Mouse (Mus musculus) brain, adult 2 months (tissue): Measurements from ENCODE around the gene Ahcyl1.

ENCODE experiments used
- DNase-seq: peaks from one replicate; pipeline ENCODE4 v3.0.0; 2011; ENCODE audit warnings: low read depth, low spot score

The Ahcyl1 gene

DNA sequence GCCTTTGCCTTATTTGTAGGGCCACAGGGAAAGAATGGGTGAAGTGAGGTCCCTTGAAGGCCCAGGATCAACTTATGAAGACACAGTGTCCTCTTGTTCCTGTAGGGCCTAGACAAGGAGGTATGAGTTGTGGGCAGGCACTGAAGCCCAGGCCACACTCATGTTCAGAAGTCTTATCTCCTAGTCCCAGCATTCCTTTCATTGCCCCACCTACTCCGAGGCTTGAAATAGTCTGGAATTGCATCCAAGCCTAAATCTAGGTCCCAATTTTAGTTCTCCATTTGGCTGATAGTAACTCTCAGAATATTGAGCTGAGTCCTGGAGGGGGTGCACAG is 8.0 kb upstream of the Ahcyl1 start:
- DNase-seq = peak; percentile 32

DNA sequence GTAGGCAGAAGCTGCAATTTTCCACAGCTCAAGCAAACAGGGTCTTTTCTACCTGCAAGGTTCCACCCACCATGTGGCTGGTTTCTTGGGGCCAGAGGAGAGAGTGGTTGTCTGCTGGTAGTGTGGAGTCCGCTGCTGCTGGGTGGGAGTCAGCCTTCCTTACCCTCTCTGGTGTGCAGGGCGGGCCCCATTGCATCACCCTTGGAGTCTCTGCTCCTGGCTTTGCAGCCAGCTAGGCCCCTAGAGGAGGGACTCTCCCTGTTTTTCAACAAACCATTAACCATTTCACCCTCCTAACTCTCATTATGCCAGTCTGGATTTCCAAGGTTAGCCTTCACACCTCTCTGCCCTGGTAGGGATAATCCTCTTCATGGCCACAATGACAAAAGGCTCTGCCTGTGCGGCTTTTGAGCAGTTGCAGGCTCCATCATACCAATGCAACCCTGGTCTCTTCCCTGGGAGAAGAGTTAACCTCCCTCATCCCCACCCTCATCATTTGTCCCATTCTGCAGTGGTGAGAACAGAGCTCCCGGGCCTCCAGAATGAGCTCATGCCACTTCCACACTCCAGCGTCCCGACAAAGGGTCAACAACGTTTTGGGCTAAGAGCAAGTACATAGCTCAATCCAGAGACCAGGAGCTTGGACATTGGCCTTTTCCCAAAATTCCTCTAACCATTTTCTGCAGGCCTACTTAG is 7.5 kb upstream of the Ahcyl1 start:
- no peak for DNase-seq

DNA sequence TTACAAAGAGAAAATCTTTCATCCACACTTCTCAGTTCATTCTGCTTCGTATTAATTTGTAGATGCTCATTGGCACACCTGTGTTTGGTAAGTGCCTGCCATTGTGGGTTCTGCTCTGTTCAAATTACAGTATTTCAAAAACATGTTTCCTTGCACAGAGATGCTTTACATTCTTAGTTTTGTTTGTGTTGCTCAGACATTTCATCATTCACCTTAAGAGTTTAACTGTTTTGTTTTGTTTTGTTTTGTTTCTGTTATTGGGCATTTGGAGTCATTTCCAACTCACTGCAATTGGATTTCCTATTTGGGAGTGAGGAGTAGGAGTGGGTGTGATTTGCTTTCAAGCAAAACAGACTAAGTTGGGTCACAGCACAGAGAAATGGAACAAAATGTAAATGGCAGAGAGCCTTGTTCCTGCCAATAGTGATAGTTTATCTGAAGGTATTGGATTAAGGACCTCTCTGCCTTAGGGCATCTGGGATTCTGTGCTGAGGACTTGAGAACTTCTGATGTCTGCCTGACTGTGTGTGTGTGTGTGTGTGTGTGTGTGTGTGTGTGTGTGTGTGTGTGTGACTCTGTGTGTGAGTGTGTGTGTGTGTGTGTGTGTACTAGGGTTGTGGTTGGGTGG is 5.5 kb upstream of the Ahcyl1 start:
- DNase-seq = peak; percentile 25

DNA sequence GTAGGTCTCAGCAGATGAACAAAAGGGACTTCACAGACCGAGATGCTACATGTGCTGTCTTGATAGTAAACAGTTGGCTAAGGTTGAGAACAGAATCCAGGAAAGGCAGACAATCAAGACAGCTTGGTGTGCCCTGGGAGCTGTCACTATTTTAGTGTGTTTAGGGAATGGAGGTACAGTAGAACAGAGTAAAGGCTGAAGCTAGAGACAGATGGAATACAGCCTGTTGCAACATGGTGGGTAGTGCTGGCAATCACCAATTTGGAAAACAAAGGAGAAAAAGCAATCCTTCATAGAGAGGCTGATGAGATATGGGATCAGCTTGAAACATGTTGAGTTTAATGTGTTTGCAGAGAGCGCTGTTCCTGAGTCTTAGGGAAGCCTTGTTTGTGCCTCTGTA is 4.3 kb upstream of the Ahcyl1 start:
- DNase-seq = peak; percentile 43

DNA sequence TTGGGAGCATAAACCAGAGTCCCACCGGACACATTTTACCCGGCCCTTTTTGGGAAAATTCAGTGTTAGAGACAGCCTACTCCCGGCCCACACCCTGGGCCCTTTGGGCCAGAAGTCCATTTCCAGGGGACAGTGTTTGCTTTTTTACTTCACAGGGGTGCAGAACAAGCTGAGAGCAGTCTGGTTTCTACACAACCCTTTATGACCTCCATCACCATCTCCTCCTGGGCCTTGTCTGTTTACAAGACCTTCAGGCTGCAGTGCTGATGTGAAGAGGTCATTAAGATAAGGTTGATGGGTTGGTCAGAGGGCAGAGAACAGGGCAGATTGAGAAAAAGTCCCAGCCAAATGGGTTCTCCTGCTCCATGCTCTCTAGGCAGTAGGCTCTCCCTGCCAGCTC is 550 bp upstream of the Ahcyl1 start:
- no peak for DNase-seq

DNA sequence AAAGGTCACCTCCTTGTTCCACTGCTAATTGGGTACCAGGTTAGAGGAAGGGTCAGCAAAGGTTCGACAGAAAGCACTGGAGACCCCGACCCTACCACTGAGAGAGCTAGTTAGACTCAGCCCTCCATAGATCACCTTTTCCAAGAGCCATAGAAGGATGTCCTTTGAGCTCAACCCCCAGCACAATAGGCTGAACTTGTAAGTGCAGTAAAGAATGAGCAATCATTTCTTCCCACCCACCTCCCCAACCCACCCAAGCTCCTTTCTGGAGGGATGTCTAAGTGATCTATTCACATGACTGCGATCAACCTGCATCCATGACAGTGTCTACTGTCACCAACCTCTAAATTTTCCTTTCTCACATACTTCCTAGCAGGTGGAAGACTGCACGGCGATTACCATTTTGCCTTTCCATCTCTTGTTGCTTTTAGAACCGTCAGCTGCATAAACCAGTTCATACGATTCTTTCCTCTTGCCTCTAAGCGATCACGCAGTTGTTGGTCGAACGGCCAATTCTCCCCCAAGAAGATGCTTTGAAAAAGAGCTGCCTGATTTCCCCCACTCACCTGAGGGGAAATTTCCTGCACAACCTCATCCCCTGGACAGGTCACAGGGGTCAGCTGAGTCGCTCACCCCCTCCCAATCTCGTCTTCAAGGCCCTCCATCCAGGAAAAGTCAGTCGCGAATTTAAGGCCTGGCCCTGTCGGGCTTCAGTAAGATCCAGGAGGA is 977 bp downstream of the Ahcyl1 start:
- DNase-seq = peak; percentile 58

DNA sequence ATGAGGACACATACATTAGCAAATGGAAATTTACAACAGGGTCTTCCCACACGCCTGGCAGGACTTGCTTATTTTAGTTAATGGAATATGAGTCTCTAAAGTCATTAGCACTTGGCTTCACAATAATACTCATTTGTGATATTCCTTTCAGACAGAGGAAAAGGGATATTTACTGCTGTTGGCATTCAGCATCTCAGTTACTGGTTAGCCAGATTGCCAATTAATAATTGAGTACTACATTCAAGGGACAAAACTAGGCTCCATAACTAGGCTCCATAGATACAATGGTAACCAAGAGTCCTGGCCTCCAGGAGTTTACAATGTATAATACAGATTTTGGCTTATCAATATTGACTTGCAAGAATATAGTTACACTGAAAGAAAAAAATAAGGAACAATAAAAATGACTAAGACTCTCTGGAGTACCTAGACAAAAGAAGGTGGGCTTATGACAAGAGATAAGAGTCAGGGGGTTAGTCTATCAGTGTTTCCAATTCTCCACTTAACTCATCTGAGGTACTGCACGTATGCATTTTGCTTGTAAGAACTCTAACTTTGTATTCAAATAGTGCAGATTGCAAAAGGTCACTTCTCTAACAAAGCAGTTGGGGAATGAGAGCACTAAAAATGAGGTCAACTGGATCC is 2.0 kb downstream of the Ahcyl1 start:
- DNase-seq = no peak

DNA sequence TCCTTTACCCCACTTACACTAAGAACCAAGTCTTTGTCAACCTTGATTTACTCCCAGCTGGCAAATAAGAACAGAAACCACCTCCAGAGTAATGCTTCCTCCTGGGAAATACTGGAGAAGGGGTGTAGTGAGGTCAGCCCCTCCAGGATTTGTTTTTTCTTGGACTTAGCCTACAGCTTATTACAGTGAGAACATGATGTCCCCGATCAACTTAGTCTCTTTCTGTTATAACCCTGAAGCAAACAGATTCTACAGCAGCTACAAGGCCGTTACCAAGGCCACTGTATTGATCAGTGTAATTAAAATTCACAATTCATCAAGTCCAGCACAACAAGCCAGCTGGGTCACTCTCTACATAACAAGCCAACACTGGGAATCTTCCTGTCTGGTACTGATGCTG is 6.0 kb downstream of the Ahcyl1 start:
- DNase-seq = peak; percentile 36

DNA sequence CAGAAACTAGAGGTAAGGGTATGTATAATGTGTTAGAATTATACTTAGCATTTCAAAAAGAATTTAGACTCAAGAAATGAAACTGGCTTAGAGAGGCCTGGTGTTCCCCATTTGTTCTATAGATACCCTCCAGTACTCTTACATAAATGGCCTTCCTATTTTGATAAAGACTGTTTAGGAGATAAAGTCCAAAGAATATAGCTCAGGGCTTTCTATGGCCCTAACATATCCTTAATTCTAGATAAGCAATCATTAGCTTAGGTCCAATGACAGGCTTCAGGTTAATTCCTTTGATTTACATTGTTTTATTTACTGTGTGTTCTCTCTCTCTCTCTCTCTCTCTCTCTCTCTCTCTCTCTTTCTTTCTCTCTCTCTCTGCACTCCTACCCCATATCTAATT is 7.1 kb downstream of the Ahcyl1 start:
- DNase-seq = no peak

DNA sequence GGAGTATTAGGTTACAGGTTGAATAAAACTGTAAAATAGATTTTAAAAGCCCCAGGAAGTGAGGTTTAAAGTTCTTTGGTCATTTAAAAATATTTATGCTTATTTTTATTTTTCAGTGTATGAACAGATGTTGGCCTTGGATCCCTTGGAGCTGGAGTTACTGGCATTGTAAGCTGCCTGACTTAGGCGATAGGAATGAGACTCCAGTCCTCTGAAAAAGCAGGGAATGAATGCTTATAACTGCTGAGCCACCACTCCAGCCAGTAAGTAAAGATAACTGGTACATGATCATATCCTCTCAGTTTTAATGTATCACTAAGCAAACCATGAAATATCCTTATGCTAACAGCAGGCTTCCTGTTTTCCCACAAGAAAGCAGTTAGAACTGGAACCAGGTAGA is 8.1 kb downstream of the Ahcyl1 start:
- no peak for DNase-seq

DNA sequence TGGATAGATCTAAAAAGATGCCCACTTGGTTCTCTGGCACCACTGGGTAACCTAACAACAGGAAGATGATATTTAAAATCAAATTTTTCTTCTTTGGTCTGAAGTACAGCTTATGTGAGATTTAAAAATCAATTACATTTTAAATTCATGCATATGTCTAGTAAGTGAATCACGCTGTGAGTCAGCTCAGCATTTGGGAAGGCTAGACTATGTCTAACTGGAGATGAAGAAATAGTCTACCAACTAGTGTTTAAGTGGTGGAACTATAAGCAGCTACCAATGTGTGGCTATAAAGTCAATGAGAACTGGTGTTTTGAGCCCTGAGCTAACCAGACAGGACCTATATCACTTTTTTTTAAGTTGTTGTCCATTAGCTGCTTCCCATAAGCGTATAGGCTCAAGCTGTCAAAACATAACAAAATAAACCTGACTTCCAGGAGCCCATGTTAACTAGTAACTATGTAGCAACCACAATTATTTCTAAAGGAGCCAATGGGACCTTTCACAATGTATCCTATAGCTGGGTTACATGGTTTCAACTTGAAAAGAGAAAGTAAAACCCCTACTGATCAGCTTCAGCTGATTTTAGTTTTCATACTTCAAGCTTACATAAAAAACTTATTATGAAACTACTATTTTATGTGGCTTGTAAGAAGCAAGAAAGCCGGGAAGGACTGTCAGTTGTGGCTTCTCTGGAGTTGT is 9.9 kb downstream of the Ahcyl1 start:
- DNase-seq = peak; percentile 69

DNA sequence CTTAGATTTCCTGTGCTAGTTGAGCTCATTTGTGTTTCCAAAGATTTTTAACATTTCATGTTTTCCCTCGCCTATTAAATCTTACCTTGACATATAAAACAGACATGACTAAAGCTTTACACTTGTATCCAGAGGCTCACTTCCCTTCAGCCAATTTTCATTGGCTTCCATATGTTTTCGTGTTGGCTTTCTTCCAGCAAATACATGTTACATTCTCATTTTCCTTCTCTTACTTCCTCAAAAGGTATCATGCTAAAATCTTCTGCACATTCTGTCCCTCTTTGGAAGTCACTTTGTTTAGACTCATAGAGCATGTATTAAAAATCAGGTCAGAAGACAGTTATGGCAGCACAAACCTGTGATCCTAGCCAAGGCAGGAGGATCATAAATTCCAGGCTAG is 10.7 kb downstream of the Ahcyl1 start:
- no peak for DNase-seq

DNA sequence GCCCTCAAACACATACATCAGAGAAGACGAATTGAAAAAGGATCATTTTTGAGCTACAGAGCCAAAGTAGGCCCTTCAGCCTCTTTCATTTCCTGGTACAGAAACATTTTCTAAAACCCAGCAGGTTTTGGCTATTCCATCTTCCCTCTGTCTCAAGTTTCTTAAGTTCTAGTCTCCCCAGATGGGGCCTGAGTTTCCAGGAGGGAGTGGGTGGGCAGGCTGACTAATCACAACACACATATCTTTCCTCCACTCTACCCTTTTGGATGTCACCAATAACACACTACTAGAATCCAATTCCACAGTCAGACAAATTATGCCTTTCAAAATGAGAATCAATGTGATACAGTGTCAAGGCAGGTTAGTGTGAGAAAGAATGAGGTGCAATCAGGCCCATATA is 12.8 kb downstream of the Ahcyl1 start:
- DNase-seq = peak; percentile 75

DNA sequence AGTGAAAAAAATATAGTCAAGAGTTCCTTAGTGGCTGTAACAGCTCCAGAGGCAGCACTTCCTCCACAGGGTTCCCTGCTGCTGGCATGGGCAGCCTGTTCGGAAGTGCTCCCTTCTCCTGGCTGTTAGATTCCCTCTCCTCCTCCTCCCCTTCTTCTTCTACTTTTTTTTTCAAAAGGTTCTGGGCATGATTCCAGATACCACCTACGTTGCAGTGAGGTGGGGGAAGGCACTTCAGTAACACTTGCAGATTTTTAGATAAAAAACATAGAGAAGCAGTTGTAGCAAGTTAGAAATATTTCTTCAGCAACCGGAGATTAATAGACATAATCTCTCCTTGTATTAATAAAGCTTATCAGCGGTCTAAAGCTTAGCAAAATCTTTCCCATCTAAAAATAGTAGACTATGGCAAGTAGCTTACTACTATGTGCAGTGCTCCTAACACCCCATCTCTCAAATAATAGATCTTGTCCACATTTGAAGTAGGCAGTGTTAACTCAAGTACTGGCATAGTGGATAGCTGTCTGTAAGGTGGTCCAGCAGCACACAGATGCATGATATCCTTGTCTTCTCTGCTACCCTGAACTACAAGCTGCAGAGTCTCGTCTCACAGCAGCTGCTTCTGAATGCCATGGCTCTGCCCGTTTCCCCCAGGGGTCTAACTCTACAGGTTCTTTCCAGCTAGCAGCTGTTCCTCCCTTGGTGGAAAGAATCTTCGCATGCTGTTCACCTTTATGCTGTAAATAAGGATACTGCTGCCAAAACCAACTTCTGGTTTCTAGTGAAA is 15.4 kb downstream of the Ahcyl1 start:
- peak; percentile 93 for DNase-seq

DNA sequence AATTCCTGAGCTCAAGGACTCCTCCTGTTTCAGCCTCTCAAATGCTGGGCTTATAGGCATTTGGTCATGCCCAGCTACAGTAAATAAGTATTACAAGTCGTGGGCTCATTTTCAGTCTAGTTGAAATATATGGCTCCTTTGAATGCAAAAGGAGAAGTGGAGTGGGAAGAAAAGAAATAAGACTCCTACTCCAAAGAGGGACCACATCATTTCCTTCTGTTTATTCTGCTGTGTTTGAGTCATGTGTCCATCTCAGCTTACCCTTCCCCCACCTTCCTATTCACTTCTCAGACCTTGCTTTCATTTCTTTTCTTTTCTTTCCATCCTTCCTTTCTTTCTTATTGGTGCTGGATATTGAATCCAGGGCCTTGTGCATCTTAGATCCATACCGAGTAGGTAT is 24.9 kb downstream of the Ahcyl1 start:
- DNase-seq = no peak

DNA sequence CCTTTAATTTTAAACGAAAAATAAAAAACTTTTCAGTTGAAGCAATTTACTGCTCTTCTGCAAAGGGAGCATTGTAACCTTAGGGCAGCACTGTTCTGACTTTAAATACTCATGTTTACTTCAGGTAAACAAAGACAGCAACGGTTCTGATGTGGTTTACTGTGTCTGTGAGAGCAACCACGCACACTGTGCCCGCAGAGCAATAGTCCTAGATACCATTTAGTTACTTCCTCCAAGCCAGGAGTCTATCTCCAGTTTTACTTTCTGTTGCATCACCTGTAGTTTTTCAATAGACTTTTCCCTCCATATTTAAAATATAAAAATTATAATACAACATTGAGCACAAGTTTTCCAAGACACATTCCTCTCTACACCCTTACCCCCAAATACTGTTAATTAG is 25.9 kb downstream of the Ahcyl1 start:
- DNase-seq = no peak

DNA sequence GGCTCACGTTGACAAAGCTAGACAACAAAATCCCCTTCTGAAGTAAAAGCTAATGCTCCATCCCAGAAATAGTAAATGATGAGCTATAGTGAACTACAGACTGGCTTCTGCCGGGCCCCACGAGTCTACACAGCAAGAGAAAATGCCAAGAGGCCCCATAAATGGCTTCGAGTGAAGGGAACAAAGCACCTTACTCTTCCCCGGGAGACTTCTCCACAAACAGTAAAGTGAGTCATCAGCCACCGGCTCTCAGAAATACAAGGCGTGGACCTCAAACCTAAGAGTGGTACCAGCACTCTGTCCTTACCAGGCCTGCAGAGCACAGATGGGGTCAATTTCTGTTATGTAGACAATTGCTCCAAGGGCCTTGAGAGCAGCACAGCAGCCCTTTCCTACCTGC is 27.6 kb downstream of the Ahcyl1 start:
- peak; percentile 31 for DNase-seq

DNA sequence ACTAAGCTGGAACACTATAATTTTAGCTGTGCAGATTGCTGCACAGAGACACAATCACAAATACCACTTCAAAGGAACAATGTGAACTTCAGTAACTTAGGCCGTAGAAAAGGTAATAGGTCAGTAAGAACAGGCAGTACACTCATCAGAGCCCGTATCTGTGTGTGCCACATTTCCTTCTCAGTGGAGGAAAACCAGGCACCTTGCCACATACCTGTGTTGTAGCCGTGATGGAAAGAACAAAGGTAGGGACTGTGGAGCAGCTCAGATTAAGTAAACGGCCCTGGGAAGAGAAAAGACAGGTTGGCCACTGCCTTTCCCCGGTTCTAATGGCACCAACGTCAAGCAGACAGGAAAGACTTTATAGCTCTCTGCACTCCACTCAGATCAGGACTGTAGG is 28.9 kb downstream of the Ahcyl1 start:
- no peak for DNase-seq

DNA sequence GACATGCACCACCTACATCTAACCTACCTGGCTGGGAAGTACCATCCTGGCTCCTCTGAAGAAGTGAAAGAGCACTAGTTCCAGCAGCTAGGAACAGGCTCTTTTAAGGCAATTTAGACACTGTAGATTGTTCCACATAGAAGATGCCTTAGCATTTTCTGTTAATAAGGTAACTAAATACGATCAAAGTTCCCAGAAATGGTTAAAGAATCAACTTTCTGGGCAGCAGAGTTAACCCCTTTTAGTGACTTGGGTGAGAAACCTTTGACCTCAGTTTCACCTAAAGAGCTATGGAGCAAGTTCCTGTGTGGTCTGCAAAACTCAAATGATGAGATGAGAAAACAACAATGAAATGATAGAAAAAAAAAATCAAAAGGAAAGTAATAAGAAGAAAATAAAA is 31.7 kb downstream of the Ahcyl1 start:
- DNase-seq = no peak

DNA sequence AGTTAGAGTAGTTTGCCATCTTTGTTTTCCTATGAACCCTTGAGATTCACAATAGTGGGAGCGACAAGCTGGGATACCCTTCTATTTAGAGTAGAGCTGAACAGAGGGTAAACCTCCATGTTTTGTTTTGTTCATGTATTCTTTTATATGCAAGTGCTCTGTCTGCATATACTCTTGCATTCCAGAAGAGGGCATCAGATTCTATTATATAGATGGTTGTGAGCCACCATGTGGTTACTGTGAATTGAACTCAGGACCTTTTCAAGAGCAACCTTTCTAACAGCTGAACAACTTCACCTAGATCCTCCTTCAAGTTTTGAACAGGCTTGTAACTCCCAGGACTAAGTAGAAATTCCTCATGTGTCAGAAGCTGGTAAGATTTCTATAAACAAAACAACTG is 37.4 kb downstream of the Ahcyl1 start:
- no peak for DNase-seq

DNA sequence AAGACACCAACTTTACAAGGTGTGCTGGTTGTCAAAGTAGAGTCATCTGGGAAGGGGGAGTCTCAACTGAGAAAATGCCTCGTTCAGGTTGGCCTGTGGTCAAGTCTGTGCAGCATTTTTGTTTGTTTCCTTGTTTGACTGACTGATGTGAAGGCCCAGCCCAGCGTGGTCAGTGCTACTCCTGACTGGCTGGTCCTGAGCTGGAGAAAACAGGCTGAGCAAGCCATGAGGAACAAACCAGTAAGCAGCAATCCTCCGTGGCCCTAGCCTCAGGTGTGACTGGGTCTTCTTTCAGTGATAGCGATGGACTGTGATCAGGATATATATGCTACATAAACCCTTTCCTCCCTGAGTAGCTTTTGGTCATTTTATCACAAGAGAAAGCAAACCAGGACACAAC is 39.5 kb downstream of the Ahcyl1 start:
- no peak for DNase-seq
